Mouse (Mus musculus) cerebellum, postnatal 10 days (tissue): Measurements from ENCODE around the gene Cfap44.
"Not testable (repeated sequence)": the region's sequence is repeated elsewhere in the genome, so short reads cannot be mapped to it uniquely, and the experiment has no call there.

Experiments
- DNase-seq, 2 experiments: peaks; one replicate each; pipeline ENCODE4 v3.0.0; 2021; ENCODE audit warnings: mixed read lengths in 2 of 2

Cfap44 gene

DNA sequence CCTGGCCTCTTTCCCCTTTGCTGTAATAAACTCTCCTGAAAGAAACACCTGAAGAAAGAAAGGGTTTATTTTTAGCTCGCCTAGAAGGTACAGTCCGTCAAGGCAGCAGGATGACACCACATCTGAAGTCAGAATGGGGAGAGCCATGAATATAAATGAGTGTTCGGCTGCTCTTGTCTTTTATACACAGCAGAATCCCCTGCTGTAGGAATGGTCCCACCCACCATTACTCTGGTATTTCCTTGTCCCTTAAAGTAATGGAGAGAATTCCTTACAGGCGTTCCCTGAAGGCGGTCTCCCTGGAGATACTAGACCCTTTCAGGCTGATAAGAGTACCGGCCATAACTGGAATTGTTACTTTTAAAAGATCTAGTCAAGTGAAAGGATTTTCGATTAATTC lies 35.4 kb downstream of the Cfap44 start:
- DNase-seq, result no peak

DNA sequence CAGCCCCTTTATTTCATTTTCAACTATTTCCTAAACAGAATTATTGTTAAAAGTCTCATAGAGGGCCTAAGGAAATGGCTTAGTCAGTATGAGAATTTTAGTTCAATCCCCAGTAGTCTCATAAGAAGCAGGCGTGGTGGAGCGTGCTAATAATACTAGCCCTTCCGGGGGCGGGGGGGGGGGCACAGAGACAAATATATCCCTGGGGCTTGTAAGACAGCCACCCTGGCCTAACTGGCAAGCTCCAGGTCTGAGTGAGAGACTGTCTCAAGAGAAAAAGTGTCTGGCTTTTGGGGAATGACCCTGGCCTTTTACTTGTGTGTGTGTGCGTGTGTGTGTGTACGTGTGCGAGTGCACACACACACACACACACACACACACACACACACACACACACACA lies 40.3 kb downstream of the Cfap44 start:
- no peak for DNase-seq

DNA sequence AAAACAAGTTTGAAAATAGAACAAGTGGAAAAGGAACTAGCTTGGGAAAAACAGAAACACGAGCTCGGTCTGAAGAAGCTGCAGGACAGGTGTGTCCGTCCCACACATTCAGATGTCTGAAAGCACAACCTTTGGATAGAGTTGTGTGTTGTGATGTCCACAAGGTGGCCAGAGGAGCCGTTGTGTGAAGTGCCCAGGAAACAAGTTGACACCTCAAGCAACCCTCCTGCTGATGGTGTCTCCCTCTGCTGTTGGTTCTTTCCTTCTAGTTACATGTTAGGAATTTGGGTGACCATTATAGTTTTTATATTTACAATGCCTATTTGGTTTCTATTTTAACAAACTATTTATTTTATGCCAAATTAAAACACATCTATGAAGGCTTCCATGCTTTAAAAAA lies 40.9 kb downstream of the Cfap44 start:
- peak in 1 of 2 experiments; percentile 9 for DNase-seq

DNA sequence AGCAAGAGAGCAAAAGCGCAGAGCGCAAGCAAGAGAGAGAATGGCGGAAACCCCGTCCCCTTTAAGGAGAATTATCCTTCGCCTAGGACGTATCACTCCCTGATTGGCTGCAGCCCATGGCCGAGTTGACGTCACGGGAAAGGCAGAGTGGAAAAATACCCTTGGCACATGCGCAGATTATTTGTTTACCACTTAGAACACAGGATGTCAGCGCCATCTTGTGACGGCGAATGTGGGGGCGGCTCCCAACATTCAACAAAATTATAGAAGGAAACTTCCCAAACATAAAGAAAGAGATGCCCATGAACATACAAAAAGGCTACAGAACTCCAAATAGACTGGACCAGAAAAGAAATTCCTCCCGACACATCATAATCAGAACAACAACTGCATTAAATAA lies 47.3 kb downstream of the Cfap44 start:
- DNase-seq, result not testable (repeated sequence)

DNA sequence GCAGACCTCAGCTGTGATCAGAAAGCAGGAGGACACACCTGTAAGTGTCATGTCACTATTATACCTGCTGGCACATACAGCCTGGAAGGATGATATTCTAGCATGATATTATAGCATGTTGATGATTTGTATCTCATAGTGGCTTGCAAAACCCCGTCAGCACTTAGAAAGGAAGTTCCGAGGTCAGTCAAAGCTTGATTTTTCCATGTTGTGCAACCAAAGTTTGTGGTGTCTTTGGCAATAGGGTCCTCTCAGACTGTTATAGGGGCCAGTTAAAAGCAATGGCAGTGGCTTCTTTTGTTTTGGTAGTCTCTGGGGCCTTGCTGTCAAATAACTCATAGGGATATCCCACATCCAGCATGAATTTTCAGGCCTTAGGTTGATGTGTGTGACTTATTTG lies 63.3 kb downstream of the Cfap44 start:
- no peak for DNase-seq

DNA sequence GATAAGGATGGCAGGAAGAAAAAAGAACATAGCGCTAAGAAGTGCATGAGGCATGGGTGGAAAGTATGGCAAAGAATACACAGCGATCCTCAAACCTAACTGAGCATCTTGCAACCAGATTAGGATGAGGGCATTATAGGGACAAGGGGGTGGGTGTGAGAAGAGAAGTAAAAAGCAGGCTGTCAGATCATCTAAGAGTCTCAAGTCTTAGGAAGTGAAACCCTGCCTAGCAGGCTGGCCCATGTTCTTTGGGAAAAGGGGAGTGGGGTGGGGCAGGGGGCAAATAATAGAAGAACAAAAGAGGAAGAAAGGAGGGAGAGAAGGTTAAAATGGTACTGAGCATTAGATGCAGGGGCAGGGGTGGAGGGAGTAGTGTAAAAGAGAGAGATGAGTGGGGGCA lies 64.2 kb downstream of the Cfap44 start:
- DNase-seq, result no peak

DNA sequence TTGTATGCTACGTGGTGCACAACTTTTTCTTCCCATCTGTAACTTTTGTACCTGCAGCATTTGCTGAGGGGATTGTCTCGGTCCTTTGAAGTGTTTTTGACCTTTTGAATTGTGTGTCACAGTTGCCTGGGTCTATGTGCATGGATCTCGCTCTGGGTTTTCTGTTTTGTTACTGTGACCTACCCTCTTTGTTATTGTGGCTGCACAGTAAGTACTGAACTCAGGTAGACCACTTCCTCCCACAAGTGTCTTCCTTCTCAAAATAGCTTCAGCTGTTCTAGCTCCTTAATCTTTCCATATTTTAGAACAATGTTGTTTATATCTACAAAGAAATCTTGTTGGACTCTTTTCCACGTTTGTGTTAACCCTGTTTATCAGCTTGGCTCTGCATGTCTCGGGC lies 66.3 kb downstream of the Cfap44 start:
- no peak for DNase-seq

DNA sequence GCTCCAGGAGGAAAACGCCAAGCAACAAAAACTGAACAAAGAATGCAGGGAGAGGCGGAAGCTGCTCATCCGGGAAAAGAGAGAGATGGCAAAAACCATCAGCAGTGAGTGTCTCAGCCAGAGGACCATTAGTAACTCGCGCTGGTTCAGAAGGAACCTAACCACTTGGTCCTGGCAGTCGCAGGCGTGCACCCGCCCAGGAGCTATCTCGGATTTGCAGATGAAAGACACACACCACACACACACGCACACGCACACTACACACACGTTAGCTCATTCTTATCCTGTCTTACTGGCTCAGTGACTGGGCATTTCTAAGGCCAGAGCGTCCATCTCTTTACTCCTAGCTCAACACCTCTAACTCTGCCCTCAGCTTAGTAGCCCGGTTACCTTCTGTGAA lies 80.7 kb downstream of the Cfap44 start:
- DNase-seq, result no peak

DNA sequence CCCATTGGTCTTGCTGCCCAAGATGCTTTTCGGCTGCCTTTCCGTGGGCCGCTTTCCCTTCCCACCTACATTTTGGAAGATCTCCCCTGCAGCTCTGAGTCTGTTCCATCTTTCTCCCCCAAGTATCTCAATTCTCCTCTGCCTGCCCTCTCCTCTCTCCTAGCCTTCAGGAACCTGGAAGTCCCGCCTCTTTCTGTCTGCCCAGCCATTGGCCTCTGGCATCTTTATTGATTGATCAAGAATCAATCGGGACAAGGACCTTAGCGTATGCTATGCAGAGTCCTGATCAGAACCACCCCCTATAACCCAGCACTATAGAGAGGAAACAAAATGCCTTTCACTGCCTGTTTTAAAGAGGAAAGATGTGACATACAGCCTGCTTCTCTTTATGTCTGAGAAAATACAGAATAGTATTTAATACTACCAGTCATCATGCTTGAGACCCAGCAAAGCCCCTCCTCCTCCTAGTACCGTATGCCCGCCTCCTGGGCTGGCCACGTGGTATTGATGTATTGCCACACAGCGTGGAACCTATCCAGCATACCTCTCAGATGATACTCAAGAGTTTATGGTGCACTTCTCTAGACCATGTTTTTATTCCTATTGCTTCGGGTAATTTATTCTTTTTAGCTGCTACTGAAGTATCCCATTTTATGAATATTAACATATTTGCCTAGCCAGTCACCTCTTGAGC lies 81.2 kb downstream of the Cfap44 start:
- DNase-seq, result peak in 1 of 2 experiments; percentile 8

DNA sequence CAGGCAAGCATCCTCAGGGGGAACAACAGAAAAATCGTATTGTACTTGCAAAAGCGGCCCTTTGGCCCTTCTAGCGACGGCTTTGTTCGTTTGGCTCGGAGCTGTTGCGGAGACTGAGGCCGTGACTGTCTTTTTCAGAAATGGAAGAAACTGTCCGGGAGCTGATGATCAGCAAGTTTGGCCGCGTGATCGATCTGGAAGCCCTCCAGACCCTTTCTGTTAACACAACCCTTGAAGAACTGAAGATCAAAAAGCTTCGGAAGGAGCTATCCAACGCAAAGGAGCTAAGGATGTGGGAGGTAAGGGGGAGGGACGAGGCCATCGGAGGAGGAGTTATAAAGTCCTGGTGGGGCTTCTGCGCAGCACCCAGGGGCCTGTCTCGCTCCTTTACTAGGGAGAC lies 84.2 kb downstream of the Cfap44 start:
- DNase-seq, result peak; percentile 60 to 61

DNA sequence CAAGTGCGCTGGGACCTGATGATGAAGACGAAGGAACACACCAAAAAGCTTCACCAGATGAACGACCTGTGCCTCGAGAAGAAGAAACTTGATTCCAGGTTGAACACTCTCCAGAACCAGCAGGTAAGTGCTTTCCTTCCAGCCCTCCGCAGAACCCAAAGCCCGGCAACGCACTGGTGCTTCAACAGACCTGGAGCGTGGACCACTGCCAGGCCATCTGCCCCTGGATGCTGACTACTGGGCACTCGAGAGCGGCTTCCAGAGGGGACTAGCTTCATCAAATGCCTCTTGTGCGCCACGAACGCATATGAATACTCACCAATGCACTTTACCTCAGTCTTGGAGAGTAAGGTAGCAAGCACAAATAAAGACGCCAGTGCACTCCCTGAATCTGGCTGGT lies 85.3 kb downstream of the Cfap44 start:
- peak; percentile 98 to 99 for DNase-seq

DNA sequence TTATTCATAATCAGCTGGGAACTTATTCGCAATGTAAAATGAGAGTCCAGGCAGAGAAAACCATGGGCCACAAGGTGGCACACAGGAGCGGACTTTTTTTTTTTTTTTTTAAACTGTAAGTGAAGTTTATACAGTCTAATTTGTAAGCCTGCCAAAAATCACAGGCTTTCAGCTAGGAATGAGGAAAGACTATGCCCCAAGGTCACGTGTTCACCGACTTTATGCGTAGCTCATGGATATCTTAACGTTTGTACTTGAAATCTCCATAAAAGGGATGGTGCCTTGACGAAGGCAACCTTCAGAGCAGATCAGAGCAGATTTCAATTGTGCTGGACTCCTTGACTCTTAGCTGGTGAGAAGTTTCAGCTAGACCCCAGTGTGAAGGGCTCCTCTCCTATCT lies 86.0 kb downstream of the Cfap44 start:
- peak in 1 of 2 experiments; percentile 55 for DNase-seq

DNA sequence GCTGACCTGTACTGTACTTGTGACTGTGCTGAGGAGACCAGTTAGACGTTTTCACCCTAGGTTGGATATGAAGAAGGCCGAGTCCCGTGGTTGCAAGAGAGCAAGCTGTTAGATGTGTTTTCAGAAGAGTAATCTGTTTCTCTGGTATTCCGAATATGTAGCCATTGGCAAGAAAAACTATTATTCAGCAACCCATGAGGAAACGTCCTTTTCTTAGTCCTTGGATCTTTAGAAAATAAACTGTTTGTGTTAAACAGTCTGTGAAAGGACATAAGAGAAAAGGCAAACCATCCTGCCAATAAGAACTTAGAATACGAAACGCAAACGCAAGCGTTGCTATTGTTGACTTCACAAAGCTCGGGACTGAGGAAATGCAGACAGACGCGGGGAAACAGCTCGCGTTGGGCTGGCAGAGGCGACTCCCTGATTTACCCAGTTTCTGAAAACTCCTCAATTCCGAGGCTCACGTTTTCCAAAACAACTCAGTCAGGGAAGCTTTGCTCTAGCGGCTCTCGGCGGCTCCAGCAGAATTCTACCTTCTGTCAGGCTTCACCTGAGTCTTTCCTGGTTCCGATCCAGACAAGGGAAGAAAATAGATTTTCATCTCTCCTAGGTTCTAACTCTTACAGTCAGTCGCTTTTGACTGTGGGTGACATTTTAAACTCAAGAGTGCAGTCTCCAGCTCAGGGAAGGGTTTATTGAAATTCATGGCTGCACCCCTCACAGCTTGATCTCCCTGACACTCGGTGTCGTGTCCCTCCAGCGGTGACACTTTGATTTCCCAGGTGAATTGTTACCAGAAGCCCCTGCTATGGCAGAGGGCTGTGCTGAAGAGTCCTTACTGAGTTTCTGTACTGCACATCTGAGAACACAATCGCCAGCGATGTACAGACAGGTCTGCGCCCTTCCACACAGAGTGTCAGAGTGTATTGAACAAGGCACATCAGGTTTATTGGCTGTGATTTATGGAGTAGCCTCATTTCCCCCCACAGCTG lies 87.3 kb downstream of the Cfap44 start:
- peak in 1 of 2 experiments; percentile 35 for DNase-seq

DNA sequence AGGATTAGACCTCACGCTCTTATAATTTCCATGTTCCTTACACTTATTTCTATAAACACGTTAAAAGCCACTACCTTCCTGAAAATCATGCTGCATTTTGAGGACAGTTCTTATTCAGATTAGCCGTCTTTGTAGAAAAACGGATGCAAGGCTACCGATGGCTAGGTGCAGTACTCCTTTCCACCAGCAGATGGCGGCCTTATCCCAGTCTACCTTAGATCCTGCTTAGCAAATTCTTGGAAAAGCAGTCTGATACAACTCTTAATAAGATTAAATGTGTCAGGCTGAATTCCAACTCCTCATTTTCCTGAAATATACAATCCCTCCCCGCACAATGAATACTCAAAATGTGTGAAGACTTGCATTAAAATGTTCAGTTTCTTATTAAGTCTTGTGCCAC lies 89.5 kb downstream of the Cfap44 start:
- peak; percentile 93 to 96 for DNase-seq

DNA sequence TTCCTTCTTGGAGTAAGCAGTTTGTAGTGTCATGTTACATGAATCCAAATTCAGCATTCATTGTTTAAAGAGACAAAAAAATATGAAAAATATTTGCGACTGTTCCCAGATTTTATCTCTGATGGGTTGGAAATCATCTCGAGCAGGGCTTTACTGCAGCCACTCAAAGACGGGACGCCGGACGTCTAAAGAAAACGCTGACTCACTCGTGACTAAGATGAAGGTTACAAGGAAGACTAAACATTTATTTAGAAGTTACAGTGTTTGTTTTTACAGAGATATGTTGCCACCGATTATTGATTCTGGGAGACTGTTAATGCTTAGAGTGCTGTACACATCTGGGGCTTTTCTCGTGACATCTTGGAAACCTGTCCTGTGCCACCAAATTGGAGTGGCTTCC lies 90.2 kb downstream of the Cfap44 start:
- DNase-seq, result peak in 1 of 2 experiments; percentile 22

DNA sequence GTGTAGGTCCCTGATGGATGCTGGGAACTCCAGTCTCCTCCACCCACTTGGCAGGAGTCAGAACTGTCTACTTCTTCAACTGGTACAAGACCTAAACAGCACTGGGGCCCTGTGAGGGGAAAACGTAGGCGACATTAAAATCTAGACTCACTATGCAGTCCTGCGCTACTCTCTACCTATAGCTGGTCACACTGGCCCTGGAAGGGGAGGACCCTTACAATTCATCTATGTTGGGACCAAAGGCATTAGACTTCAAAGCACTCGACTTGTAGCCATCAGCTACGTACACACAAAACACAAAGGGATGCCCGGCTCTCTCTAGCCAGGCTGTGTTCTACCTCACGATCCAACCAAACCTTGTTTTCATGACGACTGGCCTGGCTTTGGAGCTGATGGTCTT lies 91.1 kb downstream of the Cfap44 start:
- DNase-seq, result peak in 1 of 2 experiments; percentile 25

DNA sequence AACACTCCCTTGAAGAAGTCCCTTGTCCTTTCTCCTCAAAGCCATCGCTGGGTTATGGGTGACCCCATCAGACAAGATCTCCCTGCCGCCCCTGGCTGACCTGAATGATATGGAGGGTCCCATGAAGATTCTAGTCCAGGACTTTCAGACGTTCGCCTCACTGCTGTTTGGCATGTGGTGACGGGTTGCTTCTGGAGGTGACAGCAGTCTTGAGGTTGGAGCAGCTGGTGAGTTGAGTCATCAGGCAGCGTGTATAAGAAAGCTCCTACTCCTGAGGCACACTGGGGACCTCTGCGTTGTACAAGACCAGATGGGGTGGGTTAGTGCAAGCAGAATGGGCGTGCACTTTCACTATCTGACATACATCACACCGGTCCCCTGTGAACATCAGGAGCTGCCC lies 92.0 kb downstream of the Cfap44 start:
- DNase-seq, result peak in 1 of 2 experiments; percentile 25

DNA sequence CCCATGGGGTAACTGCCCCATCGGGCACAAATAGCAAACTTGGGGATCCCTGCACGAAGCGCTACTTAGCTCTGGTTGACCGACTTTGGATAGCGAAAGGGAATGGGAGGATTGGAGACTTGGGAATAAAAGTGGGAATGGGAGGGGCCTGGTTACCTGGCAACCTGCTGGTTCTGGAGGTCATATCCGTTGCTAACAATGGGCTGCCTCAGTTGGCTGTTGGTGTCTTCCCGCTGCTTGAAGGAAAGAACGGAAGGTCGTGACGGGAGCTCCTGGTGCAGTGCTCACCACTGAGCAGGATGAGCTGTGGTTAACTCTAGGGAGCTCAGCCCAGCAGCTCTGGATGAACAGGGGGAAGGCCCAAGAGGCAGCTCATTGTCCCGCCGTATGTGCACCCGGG lies 92.6 kb downstream of the Cfap44 start:
- DNase-seq, result peak; percentile 18 to 33

DNA sequence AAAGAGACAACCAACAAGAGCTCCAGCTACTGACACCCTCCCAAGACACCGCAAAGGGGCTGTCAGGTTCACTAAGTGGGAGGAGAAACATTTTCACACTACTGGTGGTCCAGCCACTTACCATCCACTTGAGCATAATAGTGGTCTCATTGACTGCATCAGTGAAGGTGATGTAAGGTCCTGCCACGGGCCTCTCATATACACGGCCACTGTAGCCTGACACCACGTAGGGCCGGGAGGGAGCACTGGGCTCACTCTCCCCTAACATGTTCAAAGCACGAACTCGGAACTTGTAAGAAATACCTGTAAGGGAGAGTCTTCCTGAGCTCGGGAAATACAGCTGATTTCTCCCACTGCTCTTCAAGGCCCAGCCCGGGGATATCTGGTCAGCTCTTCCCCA lies 96.5 kb downstream of the Cfap44 start:
- DNase-seq, result peak in 1 of 2 experiments; percentile 2

DNA sequence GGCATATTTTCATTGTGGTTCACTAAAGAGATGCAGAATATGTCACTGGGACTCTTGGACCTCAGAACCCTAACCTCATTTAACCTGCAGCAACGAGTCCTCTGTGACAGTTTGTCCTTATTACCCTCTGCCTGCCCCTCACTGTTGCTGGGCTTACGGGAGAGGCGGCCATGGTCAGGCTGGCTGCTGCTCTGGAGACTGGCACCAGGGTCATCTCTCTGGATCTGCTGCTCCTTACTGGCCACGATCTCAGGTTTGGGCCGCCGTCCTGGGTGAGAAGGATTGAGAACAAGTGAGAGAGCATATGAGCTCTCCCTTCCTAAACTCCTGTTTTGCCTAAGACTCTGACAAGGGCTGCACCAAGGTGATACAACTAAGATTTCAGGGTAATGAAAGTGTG lies 97.6 kb downstream of the Cfap44 start:
- peak in 1 of 2 experiments; percentile 4 for DNase-seq

DNA sequence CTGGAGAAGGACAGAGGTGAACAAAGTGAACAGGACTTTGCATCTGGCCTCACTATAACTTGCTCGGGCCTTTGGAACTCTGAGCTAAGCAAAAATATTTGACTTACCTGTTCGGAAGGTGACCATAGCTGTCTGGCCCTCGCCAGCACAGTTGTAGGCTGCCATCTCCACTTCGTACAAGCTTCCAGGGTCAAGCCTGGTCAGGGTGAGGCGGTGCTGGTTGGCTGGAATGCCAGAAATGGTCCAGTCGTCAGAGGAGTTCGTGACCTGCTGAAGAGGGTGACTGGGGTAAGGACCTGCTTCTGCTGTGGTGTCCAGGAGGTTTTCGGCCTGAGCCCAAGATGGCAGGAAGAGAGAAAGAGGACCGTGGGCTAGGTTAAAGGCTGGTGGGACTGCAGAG lies 98.1 kb downstream of the Cfap44 start:
- DNase-seq, result peak; percentile 1 to 5

DNA sequence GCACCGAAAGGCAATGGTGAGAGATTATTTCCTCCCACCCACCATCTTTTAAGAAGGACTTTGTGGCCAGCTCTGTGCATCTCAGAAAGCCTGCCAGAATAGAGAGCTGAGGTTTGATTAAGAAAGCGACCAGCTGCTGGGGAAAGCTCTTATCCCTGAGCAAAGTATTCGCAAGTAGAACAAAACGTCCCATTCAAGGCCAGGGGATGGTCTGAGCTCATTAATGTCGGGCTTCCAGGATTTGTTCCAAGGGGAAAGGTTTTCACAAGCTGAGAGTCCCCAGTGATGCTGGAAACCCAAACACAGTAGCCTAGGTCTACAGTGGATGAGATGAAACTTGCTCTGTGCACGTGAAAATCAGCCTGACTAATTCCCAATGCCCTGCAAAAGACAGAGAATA lies 99.3 kb downstream of the Cfap44 start:
- peak; percentile 19 to 29 for DNase-seq

DNA sequence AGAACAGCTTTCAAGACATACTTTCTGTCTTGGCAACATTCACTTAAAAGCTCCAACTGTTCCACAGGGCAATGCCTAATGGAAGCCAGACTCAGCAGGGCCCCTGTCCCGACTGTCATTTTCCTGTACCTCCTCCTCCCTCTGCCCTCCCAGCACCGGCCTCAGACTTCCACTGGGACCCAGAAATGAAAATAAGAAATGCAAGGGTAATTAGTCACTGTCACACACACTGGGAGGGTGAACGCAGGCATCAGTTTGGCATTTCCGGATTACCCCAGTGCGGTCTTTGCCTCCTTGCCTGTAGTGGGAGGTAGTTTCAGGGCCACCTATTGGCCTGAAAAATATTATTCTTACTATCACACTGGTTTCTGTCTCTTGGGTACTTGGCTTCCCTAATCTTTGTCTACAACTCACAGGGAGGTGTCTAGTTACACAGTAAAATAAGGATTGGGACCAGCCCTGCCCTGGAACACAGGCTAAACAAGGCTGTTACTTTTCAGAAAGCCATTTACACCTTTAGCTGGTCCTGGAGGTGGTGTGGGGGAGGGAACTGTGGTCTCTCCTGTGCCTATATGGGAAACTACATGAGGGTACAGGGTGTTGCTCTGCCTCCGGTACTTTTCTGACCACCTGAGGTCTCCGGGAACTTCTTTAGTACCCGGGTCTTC lies 100.0 kb downstream of the Cfap44 start:
- DNase-seq, result peak; percentile 69 to 78
